Mouse (Mus musculus): ENCODE measurements around the gene Gdpgp1.

DNA sequence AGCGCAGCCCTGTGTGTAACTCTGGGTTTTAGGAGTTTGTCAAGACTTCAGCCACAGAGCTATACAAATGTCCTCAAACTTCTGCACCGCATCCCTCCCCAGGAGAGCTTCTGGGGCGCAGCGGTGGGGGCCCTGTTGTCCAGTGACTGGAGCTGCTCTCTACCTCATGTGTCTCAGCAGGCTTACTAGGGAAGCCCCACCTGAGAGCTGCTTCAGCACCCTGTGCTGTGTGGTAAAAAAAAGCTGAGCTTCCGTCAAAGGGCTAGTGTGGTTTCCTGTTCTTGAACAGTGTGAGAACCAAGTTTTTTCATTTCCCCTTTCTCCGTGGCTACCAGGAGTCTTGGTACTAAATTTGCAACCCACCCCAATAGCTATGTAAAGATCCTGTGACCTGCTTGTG is 23.0 kb upstream of the Gdpgp1 start:
- TF ChIP-seq CTCF (IDR thresholded peaks at IDR 0.05; ENCODE audit: borderline replicate concordance, extremely low read depth, insufficient read depth, insufficient read length) (no peak), POLR2A (IDR thresholded peaks at IDR 0.05; ENCODE audit: borderline replicate concordance, extremely low read depth, insufficient read depth, insufficient read length, poor library complexity, severe bottlenecking) (no peak)
